Mouse (Mus musculus) liver, embryonic 13.5 days (tissue): ENCODE data around the gene Adamts4. TPM values are rescaled to one million over a fixed set of nuclear protein-coding genes. Genes with fewer than 3 reads are reported as not detected.
A peak's percentile ranks its signal among the peaks of the same experiment; 100 is the strongest.

Experiments
- ATAC-seq: fragments of 200-750 bp; cut with Nextera tagmentation; 2 replicates; pipeline ENCODE4 v1.8.0; 2017; ENCODE audit warnings: low read depth, mild to moderate bottlenecking, moderate number of reproducible peaks, moderate library complexity
- DNase-seq: peaks from one replicate; pipeline ENCODE4 v3.0.0; 2022
- H3K27ac ChIP-seq: fragments of 300-500 bp; sonication (generic); 2 replicates; pipeline ENCODE4 v1.5.1; 2015; ENCODE audit warnings: moderate library complexity, mild to moderate bottlenecking, inconsistent platforms
- H3K27me3 ChIP-seq: fragments of 300-500 bp; sonication (generic); 2 replicates; pipeline ENCODE4 v1.6.1; 2015; ENCODE audit warnings: mild to moderate bottlenecking, inconsistent platforms
- H3K36me3 ChIP-seq: fragments of 300-500 bp; sonication (generic); 2 replicates; pipeline ENCODE4 v1.6.1; 2015; ENCODE audit warnings: mild to moderate bottlenecking, inconsistent platforms
- H3K4me1 ChIP-seq: fragments of 300-500 bp; sonication (generic); replicated peaks from 2 replicates; pipeline ENCODE4 v1.6.1; 2015; ENCODE audit warnings: inconsistent platforms
- H3K4me2 ChIP-seq: fragments of 300-500 bp; sonication (generic); 2 replicates; pipeline ENCODE4 v1.6.1; 2015; ENCODE audit warnings: inconsistent platforms, mild to moderate bottlenecking, moderate library complexity
- H3K4me3 ChIP-seq: fragments of 300-500 bp; sonication (generic); replicated peaks from 2 replicates; pipeline ENCODE4 v1.5.1; 2015; ENCODE audit warnings: mild to moderate bottlenecking, inconsistent platforms
- H3K9ac ChIP-seq: fragments of 300-500 bp; sonication (generic); 2 replicates; pipeline ENCODE4 v1.6.1; 2015; ENCODE audit warnings: mild to moderate bottlenecking, inconsistent platforms
- H3K9me3 ChIP-seq: fragments of 300-500 bp; sonication (generic); replicated peaks from 2 replicates; pipeline ENCODE4 v1.6.1; 2016; ENCODE audit warnings: inconsistent platforms
- WGBS: fragments of 180-500 bp; shearing (Covaris S2); methylation state at CpG from one replicate; pipeline ENCODE4 v1.1.7; 2015; ENCODE audit not compliant: insufficient replicate concordance; 5-methylcytosine and 5-hydroxymethylcytosine counted together
- polyA plus RNA-seq: library from polyadenylated mRNA; unstranded; fragments of >200 nt; fragmentation: Nextera tagmentation; extraction: Ambion mirVana; gene quantifications from 2 replicates; pipeline ENCODE4 v1.2.1, GENCODE M21; 2015

Gene Adamts4
- polyA plus RNA-seq, 1 experiment from 2014 or later: 0.43 TPM

- peaks cover 60% of the 10 kb centered on the region for H3K4me1 ChIP-seq
- H3K36me3 ChIP-seq: peaks cover 50% of the 10 kb centered on the region
- 54% methylated on average over 10 of the region's 10 CpGs for WGBS
- H3K4me2 ChIP-seq: peak overlapping the region; percentile 88
- H3K9me3 ChIP-seq: no peaks in the 10 kb centered on the region
- H3K27me3 ChIP-seq: no peaks in the 10 kb centered on the region
- peak overlapping the region; percentile 87 for H3K27ac ChIP-seq
- DNase-seq (no peak), ATAC-seq (no peak)
- peak overlapping the region; percentile 85 for H3K4me3 ChIP-seq
- peak overlapping the region; percentile 88 for H3K9ac ChIP-seq
These were observed 21.4 kb downstream of the Adamts4 start for GRCm38 (mm10) chr1:171271622-171272021.

- ATAC-seq: no peak
- H3K27ac ChIP-seq: peak overlapping the region; percentile 87
These were observed 21.9 kb downstream of the Adamts4 start for GRCm38 (mm10) chr1:171272086-171272485.

GRCm38 (mm10) chr1:171274171-171274570 is 23.9 kb downstream of the Adamts4 start:
- Histone ChIP-seq H3K9me3 (no peaks in the 10 kb centered on the region), H3K9ac (no peak overlapping the region), H3K4me2 (no peak overlapping the region), H3K27ac (peak overlapping the region; percentile 50; the same call in 1 of the 2 replicates), H3K4me3 (no peak overlapping the region), H3K4me1 (peaks cover 78% of the 10 kb centered on the region), H3K36me3 (peaks cover 76% of the 10 kb centered on the region), H3K27me3 (no peaks in the 10 kb centered on the region)
- ATAC-seq (no peak), DNase-seq (no peak)
- WGBS: 90% methylated on average over 12 of the region's 12 CpGs

More at GRCm38 (mm10) chr1:171272086-171272485, 21.9 kb downstream of the Adamts4 start:
- Histone ChIP-seq H3K9me3 (no peaks in the 10 kb centered on the region), H3K4me2 (peak overlapping the region; percentile 88), H3K4me3 (peak overlapping the region; percentile 85), H3K9ac (peak overlapping the region; percentile 88), H3K27me3 (no peaks in the 10 kb centered on the region), H3K36me3 (peaks cover 55% of the 10 kb centered on the region), H3K4me1 (peaks cover 64% of the 10 kb centered on the region)
- no peak for DNase-seq
- 63% methylated on average over 3 of the region's 3 CpGs for WGBS

GRCm38 (mm10) chr1:171275144-171275734 is 25.0 kb downstream of the Adamts4 start:
- 92% methylated on average over 11 of the region's 11 CpGs for WGBS
- Histone ChIP-seq H3K4me2 (no peak overlapping the region), H3K27me3 (no peaks in the 10 kb centered on the region), H3K27ac (peak overlapping the region; percentile 50; the same call in 1 of the 2 replicates), H3K4me3 (no peak overlapping the region), H3K36me3 (peaks cover 83% of the 10 kb centered on the region), H3K4me1 (peaks cover 79% of the 10 kb centered on the region), H3K9me3 (no peaks in the 10 kb centered on the region), H3K9ac (no peak overlapping the region)
- ATAC-seq: no peak
- DNase-seq: no peak

GRCm38 (mm10) chr1:171276110-171276748 is 26.0 kb downstream of the Adamts4 start:
- no peak overlapping the region for H3K9ac ChIP-seq
- no peak overlapping the region for H3K4me2 ChIP-seq
- peaks cover 74% of the 10 kb centered on the region for H3K4me1 ChIP-seq
- H3K36me3 ChIP-seq: peaks cover 83% of the 10 kb centered on the region
- WGBS: 87% methylated on average over 14 of the region's 14 CpGs
- no peaks in the 10 kb centered on the region for H3K9me3 ChIP-seq
- no peaks in the 10 kb centered on the region for H3K27me3 ChIP-seq
- H3K4me3 ChIP-seq: no peak overlapping the region
- H3K27ac ChIP-seq: 0 out of 2 replicates have a peak overlapping the region, but pooled peaks have one; percentile 25
- ATAC-seq: no peak
- no peak for DNase-seq

- Histone ChIP-seq H3K27me3 (no peaks in the 10 kb centered on the region), H3K4me1 (peaks cover 68% of the 10 kb centered on the region), H3K9ac (peak overlapping the region; percentile 99), H3K27ac (peak overlapping the region; percentile 100), H3K4me2 (peak overlapping the region; percentile 90), H3K4me3 (peak overlapping the region; percentile 90), H3K36me3 (peaks cover 78% of the 10 kb centered on the region), H3K9me3 (no peaks in the 10 kb centered on the region)
- DNase-seq (no peak), ATAC-seq (no peak)
- 86% methylated on average over 10 of the region's 10 CpGs for WGBS
These were observed 27.5 kb downstream of the Adamts4 start for GRCm38 (mm10) chr1:171277736-171278135.

GRCm38 (mm10) chr1:171278436-171278835 is 28.2 kb downstream of the Adamts4 start:
- Histone ChIP-seq H3K9me3 (no peaks in the 10 kb centered on the region), H3K4me2 (peak overlapping the region; percentile 90), H3K36me3 (peaks cover 78% of the 10 kb centered on the region), H3K4me3 (peak overlapping the region; percentile 90), H3K4me1 (peaks cover 68% of the 10 kb centered on the region), H3K27me3 (no peaks in the 10 kb centered on the region), H3K27ac (peak overlapping the region; percentile 100), H3K9ac (peak overlapping the region; percentile 99)
- ATAC-seq (no peak), DNase-seq (no peak)
- WGBS: 94% methylated on average over 8 of the region's 8 CpGs

GRCm38 (mm10) chr1:171279012-171279705 is 28.9 kb downstream of the Adamts4 start:
- DNase-seq: no peak
- peak overlapping the region; percentile 100 for H3K27ac ChIP-seq

GRCm38 (mm10) chr1:171279721-171280120 is 29.5 kb downstream of the Adamts4 start:
- peak overlapping the region; percentile 90 for H3K4me3 ChIP-seq
- H3K27me3 ChIP-seq: no peaks in the 10 kb centered on the region
- H3K27ac ChIP-seq: peak overlapping the region; percentile 100
- H3K36me3 ChIP-seq: peaks cover 78% of the 10 kb centered on the region
- DNase-seq: no peak
- H3K4me1 ChIP-seq: peaks cover 66% of the 10 kb centered on the region
- no peak for ATAC-seq
- WGBS: 41% methylated on average over 5 of the region's 5 CpGs
- peak overlapping the region; percentile 90 for H3K4me2 ChIP-seq
- H3K9me3 ChIP-seq: no peaks in the 10 kb centered on the region
- peak overlapping the region; percentile 99 for H3K9ac ChIP-seq

More at GRCm38 (mm10) chr1:171279012-171279705, 28.9 kb downstream of the Adamts4 start:
- no peaks in the 10 kb centered on the region for H3K9me3 ChIP-seq
- peak overlapping the region; percentile 90 for H3K4me3 ChIP-seq
- peak overlapping the region; percentile 99 for H3K9ac ChIP-seq
- peak overlapping the region; percentile 90 for H3K4me2 ChIP-seq
- H3K36me3 ChIP-seq: peaks cover 78% of the 10 kb centered on the region
- H3K4me1 ChIP-seq: peaks cover 67% of the 10 kb centered on the region
- no peak for ATAC-seq
- no peaks in the 10 kb centered on the region for H3K27me3 ChIP-seq
- WGBS: 82% methylated on average over 14 of the region's 14 CpGs

- Histone ChIP-seq H3K9ac (peak overlapping the region; percentile 99), H3K36me3 (peaks cover 77% of the 10 kb centered on the region), H3K4me1 (peaks cover 72% of the 10 kb centered on the region)
These were observed 30.2 kb downstream of the Adamts4 start for GRCm38 (mm10) chr1:171280250-171280915.

More at GRCm38 (mm10) chr1:171280250-171280915, 30.2 kb downstream of the Adamts4 start:
- no peak for DNase-seq
- Histone ChIP-seq H3K4me2 (peak overlapping the region; percentile 90), H3K27me3 (no peaks in the 10 kb centered on the region), H3K4me3 (peak overlapping the region; percentile 90), H3K27ac (peak overlapping the region; percentile 100), H3K9me3 (no peaks in the 10 kb centered on the region)
- ATAC-seq: peak; percentile 55
- WGBS: 1% methylated on average over 25 of the region's 25 CpGs
